Mouse (Mus musculus) megakaryocyte, adult 5-6 weeks (primary cell): ENCODE data around the gene Ppp3r1. TPM values are rescaled to one million over a fixed set of nuclear protein-coding genes. Genes with fewer than 3 reads are reported as not detected.

Source experiments
- ATAC-seq: 2 replicates; pipeline ENCODE4 v1.8.0; 2016; ENCODE audit warnings: mild to moderate bottlenecking, inconsistent platforms; ENCODE audit not compliant: poor library complexity, severe bottlenecking
- total RNA-seq, 2 experiments: library from RNA; stranded (forward) in 1 of 2; stranded (reverse) in 1 of 2; fragments of 153-499, 151-499 nt in 1 of 2; fragments of 221-1000, 200-1000 nt in 1 of 2; gene quantifications; 2 replicates each; pipeline versions ENCODE4 v1.2.3 to v1.2.4; 2015 to 2017

Gene Ppp3r1
- total RNA-seq (2015) (66.9 and 72.9 TPM in 2 replicates), total RNA-seq (2017) (79.8 and 91.7 TPM in 2 replicates)

DNA sequence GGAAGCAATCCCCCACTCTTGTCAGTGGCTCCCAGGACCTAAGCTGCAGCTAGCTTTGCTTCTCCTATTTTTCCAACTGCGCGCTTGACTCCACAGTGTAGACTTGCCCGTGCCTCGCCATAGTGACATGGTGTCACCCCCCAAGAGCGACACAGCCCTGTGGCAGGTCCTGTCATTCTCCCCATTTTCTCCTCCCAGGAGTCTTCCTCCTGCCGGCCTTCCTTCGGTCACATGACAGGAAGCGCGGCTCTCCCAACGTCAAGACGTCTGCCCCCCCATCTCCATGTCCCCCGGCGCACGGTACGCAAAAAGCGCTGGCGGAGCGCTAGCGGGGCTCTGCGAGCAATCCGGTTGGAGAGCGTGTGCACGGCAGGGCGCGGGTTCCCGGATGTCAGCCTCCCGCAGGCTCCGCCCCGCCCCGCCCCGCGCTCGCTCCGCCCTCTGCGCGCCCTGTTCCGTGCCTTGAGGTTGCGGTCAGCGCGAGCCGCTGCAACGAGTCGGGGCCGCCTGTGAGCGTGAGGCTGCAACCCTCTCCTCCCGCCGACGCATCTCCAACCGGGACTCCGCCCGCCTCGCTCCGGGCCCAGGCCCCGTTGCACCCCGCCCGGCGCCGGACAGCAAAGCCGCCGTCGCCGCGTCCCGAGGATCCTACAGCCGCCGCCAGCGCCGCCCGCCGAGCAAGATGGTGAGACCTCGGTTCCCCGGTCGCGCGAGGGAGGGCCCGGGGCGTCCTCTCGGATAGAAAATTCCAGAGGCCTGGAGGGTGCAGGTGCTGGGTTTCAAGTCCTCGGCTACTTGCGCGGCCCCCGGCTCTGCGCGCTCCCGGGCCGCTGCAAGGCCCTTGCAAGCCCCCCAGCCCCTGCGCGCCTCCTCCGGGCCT lies at the start of gene Ppp3r1:
Gene Ppp3r1, plus strand, starts transcription at position 406 of the 880 bp plus-strand sequence.
- peak; percentile 91 for ATAC-seq

DNA sequence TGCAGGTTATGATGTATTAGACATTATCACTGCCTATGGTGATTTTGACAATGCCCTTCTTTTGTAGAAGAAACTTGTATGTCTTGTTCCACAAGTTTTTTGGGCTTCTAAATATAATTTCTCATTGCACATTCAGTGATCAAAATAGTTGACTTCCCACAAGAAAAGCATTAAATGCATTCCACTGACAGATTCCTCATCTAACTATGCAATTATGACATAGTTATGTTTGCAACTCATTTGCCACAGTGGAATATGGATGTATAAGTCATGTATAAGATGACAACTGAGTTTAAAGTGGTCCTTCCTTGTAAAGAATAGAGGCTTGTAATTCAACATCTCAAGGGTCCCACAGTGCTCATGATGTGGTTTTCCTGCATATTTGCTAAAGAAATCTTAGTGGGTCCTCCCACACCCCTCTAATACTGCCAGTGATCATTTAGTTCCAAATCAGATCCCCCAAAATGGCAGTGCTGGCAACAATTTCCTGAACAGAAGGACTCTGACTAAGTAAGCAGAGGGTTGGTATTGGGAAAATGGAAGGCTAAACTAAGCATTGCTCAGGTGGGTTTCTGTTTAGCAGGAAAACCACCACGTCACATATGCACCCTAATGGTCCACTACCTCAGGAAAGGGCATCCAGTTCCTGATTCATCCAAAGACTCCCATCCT lies 46.5 kb upstream of the Ppp3r1 start:
- ATAC-seq, result no peak

DNA sequence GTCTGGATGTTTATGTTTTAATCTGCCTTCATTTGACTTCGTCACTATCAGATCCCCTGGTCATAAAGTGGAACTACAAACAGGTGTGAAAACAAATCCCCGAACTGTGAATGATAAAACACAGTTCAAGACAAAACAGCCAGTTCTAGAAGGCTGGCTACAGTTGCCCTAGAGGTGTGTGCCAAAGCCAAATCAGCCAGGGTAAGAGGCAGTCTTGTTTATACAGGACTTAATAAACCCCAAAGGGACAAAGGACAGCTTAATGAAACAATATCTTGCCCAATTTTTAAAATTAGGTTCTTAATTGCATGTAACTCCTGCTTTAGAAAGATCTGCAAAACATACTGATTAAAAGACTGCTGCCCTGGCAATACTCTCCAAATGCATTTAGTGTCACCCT lies 32.6 kb upstream of the Ppp3r1 start:
- ATAC-seq, result no peak

DNA sequence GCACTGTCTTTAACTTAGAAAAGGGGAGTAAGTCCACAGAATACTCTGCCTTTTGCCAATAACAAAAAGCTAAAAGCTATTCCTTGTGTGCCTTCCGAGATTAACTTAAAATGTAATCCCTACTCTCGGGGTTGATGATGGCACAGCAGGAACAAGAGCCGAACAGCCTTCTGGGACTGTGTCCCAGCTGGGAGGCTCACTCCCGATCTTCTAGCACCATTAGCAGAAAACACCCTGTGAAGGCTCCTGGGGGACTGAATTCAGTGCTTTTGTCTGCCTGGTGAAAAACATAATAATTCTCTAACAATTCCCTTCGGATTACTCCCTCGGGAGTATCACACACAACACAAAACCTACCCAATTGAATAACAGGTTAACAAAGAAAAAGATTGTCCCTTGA lies 23.4 kb upstream of the Ppp3r1 start:
- ATAC-seq, result no peak

DNA sequence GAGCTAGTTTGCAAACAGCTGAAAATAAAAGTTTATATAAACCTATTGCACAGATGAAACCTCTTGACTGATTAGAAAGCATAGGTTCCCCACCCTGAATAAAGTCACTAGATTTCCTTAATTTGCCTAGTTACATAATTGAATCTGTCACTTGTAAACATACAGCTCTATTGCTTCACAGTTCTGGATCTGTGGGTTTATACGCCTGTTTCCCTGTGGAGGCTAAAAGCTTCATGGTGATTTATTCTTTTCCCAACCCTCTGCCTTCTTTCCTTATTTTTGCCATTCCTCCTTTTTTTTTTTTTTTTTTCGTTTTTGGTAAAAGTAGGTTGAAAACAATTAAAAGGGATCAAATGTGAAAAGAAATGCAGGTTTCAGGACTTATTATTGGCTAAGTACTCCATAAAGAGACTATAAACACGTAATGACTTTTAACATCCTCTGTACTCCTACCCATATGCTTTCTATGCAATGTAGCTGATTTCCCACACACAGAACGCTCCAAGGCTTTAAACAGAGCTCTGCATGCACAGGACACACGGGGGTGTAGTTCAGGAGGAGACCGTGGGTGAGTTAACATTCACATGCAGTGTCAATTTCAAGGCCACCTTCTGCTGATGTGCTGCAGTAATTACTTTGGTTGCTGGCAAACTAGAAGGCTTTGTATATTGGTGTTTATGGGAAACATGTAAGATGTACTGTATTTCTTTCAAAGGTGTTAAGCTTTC lies 20.6 kb upstream of the Ppp3r1 start:
- ATAC-seq, result no peak

DNA sequence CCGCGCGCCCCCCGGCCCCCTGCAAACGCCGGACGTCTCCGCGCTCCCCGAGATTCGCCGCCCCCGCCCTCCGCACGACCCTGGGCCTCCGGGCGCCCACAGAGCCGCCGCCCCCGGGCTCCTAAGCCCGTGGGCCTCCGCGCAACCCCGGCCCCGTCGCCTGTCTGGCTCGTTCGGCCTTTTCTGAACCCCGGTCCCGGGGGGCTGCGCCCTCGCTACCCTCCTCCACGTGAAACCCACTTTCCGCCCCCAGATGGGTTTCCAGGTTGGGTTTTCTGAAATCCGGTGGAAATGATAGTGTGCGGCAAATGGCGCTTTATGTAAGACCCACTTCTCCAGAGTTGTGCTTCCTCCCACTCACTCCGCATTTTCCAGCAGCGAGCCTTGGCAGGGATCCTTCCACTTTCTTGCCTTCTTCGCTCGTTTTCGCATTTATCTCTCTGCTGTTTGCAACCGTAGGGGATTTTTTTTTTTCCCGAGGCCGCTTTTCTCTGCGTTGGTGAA lies 727 bp downstream of the Ppp3r1 start:
- ATAC-seq, result peak; percentile 15; the same call in 1 of the 2 replicates

DNA sequence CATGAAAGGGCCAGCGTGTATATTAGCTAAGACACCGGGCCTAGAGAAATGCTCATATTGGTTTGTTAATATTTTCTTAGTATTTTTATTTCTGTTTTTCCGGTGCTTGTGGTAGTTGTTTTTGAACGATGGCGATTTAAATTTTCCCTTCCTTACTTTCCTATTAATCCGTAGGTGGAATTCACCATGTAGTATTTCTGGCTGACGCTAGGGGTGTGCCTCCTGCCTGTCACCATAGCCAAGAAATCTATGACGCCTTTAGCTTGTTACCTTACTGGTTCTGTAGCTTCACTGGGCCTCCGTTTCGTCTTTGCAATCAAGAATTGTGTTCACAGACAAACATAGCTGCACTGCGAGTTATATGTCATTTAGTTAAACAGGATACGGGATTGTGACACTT lies 1.2 kb downstream of the Ppp3r1 start:
- ATAC-seq, result peak; percentile 66

DNA sequence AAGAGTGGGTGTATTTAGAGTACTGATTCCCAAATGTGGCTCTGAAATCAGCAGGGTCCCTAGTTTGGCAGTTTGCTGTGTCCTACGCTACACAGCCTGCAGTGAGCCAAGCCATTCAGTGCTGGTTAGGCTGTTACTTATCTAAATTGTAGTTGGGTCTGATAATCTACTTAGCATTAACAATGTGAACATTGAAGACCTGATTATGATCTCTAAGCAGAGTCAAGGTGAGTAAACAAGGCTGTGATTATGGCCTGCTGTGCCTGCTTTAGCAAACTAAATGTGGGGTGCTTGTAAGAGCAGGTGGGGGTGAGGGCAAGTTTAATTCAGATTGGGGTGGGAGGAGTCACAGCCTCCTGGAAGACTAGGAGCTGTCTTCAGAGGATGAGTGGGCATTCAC lies 4.9 kb downstream of the Ppp3r1 start:
- ATAC-seq, result no peak

DNA sequence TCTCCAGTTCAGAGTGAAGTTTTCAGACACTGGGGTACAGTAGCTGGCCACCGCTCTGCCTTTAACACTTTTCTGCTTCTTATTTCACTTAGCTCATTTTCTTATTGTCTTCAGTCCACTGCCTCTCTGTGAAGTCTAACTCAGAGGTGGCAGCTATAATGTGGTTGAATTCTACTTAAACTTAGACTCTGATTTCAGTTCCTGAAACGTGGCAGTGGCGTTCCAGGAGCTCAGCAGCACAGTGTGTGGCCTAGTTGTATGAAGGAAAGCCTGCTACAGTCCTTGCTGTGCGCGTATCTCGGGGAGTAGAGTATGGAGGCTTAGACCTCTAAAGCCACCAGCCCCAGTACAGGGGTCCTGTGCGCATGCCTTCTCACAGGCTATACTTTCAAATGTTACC lies 7.6 kb downstream of the Ppp3r1 start:
- peak; percentile 81 for ATAC-seq

DNA sequence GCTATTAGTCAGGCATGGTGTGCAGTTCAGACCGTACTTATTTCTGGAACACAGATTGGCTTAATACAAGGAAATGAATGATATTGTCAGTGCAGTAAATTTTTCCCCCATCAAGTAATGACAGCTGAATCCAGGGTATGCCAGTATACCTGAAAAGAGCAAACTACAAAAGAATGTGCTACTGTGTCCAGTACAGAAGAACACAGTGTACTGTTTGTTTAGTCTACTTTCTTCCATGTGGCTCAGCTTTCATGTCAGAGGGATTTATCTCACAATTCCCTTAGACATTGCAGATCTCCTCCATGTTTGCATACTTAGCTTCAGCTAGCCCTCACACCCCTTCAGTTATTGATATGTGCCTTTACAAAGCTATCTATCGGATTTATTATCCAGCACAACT lies 10.2 kb downstream of the Ppp3r1 start:
- no peak for ATAC-seq

DNA sequence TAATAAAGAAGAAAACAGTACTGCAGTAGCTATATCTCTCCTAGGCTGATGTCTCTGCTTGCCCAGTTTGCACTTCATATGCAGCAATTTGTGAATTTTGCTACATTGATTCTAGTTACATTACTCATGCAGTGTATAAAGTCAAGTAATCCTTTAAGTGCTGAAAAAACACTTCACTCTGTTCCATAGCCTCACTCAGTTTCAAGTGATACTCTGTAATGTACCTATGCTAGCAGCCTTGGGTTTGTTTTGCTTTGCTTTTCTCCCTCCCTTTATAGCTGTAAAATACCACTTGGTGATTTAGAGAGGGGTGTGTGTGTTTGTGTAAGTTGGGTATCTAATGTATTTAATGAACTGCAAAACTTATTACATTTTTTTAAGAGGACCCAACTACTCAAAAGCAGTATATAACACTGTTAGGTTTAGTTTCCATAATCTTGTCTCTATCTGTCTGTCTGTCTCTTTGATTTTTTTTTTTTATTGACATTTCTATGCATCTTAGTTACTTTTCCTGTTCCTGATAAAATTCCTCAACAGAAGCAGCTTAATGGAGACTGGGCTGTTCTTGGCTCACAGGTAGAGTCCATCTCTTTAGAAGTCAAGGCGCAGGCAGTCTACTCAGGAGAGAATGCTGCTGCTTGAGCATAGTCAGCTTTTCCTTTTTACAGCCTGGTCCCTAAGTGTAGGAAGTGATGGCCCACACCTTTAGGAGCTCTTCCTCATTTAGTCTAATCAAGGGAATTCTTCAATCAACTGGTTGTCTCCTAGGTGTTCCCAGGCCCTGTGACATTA lies 12.1 kb downstream of the Ppp3r1 start:
- no peak for ATAC-seq

DNA sequence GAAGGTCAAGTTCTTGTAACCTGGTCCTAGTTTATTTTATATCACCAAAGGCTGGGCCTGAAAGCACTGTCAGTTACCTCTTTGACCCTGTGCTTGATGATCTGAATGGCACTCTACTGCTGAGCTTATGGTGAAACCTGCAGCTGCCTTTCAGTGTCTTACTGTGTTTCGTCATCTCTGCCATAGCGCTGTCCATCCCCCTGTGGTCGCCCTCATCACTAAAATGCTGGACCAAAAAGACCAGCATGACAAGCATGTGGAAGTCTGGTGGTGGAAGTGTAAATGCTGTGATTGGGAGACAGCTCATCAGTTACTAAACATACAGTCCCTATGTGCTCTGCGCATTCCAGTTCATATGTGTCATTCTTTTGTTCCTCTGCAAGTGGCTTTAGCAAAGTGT lies 13.2 kb downstream of the Ppp3r1 start:
- ATAC-seq, result no peak

DNA sequence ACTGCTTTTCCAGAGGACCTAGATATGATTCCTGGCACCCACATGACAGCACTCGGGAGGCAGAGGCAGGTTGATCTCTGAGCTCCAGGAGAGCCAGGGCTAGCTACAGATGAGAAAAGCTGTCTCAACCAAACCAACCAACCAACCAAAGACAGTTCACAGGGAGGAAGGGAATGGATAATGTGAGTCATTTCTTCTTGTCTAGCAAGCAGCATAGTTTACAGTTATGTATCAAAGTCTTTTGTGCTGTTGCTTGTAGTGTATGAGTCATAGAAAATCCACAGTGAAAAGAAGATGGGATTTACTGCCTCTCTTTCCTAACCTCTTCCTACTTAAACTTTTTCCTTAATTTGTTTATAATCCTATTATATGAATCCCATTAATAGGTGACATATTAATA lies 17.6 kb downstream of the Ppp3r1 start:
- no peak for ATAC-seq

DNA sequence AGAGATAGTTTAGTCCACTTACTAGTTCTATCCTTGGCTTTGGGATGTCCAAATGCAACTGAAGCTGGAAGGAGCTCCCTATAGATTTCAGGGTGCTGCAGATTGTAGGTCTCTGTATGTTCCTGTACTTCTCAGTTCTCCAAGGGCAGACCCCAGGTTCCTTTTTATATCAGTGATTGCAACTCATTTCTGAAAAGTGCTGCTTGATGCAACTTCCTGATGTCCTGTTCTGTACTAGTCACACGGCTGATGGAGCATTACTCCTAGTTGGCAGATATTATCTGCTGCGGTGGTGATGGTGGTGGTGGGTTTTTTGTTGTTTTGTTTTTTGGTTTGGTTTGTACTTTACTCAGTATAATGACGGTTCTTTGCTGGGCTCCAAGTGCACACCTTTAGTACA lies 21.7 kb downstream of the Ppp3r1 start:
- peak; percentile 88 for ATAC-seq

DNA sequence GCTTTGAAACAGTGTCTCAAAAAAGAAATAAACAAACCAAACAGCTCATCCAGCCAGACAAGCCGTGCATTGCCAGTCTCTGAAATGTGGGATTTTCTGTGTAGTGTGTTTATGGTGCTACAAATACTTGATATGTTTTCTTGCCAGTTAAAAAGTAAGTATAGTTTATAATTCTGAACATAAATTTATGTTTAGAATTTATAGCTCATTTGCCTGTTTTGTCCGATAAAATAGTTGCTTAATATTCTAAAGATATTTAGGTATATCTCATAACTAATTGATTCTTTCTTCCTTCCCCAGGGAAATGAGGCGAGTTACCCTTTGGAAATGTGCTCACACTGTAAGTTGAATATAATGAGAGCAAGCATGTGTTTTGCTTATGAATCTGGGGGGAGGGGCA lies 22.7 kb downstream of the Ppp3r1 start, which contains the start of gene Wdr92:
Gene Wdr92, plus strand, starts transcription at position 301 of the 400 bp plus-strand sequence.
- no peak for ATAC-seq

DNA sequence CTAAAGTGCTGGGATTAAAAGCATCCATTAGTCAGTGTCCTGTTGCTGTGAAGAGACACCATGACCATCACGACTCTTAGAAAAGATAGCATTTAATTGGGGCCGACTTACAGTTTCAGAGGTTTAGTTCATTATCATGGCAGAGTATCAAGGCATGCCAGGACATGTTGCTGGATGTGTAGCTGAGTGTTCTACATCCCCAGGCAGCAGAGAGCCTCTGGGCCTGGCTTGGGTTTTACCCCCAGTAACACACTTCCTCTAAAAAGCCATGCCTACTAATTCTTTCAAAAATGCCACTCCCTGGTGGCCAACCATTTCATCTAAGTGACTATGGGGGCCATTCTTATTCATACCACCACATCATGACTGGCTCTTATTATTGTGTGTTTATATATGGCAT lies 24.1 kb downstream of the Ppp3r1 start:
- peak; percentile 20; the same call in 1 of the 2 replicates for ATAC-seq

DNA sequence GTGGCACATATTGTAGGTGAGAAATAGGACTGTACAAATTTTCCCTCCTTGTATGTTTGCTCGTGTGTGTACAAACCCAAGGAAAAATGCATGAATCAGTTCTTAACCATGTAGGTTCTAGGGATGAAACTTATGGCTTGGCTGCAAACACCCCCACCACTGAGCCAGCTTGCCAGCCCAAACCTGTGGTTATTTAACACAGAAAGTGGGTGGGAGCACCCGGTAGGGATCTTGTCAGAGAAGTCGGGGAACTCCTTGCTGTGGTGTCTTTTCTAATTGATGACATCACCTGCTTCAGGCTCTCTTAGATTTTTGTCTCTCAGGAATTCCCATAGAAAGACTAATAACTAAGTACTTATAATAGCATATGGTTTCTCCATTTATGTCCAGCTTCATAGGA lies 28.6 kb downstream of the Ppp3r1 start:
- no peak for ATAC-seq

DNA sequence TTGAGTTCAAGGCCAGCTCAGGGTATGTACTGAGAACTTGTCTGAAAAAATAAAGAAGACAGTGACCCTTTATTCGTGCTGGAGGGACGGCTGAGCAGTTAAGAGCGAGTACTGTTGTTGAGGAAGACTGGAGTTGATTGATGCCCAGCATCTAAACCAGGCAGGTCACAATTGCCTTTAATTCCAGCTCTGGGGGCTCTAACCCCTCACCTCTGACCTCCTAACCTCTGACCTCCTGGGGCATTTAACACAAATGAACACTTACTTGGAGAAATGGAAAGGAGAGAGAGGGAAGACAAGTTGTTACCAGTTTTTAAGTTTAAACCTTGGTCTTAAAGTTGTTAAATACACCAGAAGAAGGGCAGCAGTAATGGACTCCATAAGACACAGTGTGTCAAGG lies 29.7 kb downstream of the Ppp3r1 start:
- no peak for ATAC-seq

DNA sequence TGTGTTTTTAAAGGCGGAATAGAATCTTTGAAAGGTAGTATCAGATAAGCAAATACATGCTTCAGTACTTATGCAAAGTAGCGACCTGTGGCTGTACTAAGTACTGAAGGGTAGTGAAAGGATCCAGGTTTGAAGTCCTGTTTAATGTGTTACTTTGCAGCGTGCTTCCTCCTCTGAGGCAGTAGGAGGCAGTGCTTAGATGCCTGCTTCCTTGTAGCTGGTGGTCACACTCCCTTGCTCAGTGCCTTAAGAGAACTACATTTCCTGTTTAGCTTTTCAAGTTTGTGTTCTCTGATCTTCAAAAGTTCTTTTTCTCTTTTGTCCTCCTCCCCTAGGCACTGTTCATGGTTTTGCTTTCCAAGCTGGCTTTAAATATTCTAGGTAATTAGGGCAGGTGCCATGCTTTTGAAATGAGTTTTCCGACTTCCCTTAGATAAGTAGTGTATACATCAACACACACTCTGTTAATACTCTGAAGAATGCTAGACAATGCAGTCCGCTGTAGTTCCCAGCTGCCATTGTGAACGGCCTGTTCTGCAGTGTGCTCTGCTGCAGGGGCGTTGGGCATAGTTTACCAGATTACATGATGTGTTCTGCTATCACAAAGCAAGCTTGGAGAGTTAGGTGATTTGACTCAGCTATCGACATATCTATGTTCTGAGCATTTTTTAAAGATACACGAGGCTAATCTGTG lies 33.2 kb downstream of the Ppp3r1 start:
- peak; percentile 40 for ATAC-seq

DNA sequence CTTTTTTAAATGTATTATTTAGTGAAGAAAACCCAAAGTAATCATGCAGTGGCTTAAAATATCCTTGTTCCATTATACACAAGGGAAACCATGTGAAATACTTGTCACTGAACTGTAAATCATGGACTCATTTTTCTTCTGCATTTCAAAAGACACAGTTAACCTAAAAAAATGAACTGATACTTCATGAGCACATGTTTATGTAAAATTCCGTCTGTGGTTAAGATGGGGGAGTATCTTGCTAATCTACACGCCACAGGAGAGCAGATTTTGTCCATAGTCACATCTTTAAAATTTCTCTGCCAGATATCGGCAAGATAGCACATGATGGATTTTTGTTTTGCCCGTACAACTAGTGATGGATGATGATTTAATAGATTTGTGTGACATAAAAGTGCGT lies 40.1 kb downstream of the Ppp3r1 start:
- ATAC-seq, result no peak
